Mouse (Mus musculus): ENCODE results near the gene Cblc. TPM values are rescaled to one million over a fixed set of nuclear protein-coding genes. Genes with fewer than 3 reads are reported as not detected.

Gene Cblc
- polyA plus RNA-seq, 1 experiment from 2014 or later: 0.57 TPM

DNA sequence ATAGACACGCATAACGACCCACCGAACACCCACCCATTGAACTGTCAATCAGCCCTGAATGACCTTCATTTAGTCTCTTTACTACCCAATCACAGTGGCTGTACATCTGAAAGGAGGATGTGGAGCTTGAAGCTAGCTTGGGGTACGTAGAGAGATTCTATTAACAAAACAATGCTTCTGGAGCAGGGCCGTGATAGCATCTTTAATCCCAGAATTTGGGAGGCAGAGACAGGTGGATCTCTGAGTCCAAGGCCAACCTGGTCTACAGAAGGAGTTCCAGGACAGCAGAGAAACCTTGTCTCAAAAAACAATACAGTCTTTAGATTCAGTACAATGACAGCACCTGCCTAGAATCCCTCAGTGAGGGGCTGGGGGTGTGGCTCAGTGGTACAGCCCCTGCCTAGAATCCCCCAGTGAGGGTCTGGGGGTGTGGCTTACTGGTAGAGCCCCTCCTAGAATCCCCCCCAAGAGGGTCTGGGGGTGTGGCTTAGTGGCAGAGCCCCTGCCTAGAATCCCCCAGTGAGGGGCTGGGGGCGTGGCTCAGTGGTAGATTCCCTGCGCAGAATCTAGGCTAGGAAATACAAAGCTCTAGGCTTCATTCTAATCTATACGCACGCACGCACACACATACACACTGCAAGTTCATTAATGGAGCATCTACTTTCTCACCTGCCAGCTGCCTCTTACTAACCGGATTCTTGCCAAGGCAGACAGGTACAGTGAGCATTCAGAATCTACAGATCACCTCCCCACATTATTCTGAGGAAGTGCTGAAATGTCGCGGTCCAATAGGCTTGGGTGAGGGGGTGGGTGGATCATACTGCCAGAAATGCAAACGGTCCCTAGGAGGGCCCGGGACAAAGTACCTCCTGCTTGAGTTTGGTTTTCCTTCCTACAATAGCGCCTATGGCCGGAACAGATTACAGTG, 19.0 kb upstream of the Cblc start:
- peak; percentile 55 for ATAC-seq (replicated peaks)
- Histone ChIP-seq H3K36me3 (replicated peaks) (no peaks in the 10 kb centered on the region), H3K4me1 (peaks cover 31% of the 10 kb centered on the region), H3K27ac (0 out of 2 replicates have a peak overlapping the region, but pooled peaks have one; percentile 40), H3K9ac (peak overlapping the region; percentile 42), H3K9me3 (no peaks in the 10 kb centered on the region), H3K4me2 (peak overlapping the region; percentile 76), H3K27me3 (replicated peaks) (peaks cover 28% of the 10 kb centered on the region), H3K4me3 (peak overlapping the region; percentile 43)
- WGBS: 23% methylated on average over 17 of the region's 17 CpGs

DNA sequence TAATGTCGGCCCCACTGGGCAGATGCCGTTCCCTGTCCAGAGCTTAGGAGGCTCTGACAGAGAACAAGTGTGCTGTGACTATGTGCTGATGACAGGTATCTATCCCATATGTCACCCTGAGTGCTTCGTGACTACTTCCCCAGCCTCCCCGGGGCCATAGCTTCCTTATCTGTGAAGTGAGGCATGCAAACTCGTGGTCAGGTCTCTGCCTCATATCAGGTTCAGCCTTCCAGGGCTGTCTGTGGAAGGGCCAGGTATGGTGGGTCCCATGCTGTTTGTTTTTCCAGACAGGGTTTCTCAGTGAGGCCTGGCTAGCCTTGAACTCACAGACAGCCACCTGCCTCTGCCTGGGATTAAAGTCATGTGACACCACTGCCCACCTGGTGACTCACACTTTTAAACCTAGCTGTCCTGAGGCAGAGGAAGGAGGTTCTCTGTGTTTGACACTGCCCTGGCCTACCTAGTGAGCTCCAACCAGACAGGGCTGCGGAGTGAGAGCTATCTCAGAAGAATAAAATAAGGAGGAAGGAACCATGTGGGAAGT, 17.0 kb upstream of the Cblc start:
- no peak overlapping the region for H3K9ac ChIP-seq
- no peak overlapping the region for H3K4me3 ChIP-seq
- H3K27me3 ChIP-seq (replicated peaks): peaks cover 45% of the 10 kb centered on the region
- H3K4me1 ChIP-seq: peaks cover 36% of the 10 kb centered on the region
- H3K9me3 ChIP-seq: no peaks in the 10 kb centered on the region
- WGBS: 81% methylated on average over 6 of the region's 6 CpGs
- ATAC-seq (replicated peaks): no peak
- H3K36me3 ChIP-seq (replicated peaks): no peaks in the 10 kb centered on the region
- H3K4me2 ChIP-seq: no peak overlapping the region
- H3K27ac ChIP-seq: no peak overlapping the region

DNA sequence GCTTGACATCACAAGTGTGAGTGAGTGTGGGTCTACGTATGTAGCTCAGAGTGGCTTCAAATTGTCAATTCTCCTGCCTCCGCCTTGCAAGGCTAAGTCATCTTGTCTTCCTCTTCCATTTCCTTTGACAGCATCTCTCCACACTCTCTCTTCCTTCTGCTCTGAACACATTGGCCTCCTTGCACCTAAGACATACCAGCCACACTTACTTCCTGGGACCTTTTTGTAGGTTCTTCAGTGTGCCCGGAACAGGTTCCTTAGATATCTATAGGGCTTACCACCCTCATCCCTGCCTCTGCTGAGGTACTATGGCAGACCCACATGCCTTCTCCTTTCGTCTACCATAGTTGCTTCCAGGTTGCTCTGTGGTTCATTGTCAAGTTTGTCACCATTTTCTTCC, 16.6 kb upstream of the Cblc start:
- Histone ChIP-seq H3K9me3 (no peaks in the 10 kb centered on the region), H3K4me2 (no peak overlapping the region), H3K4me1 (peaks cover 36% of the 10 kb centered on the region), H3K4me3 (no peak overlapping the region), H3K27me3 (replicated peaks) (peaks cover 50% of the 10 kb centered on the region), H3K9ac (no peak overlapping the region), H3K36me3 (replicated peaks) (no peaks in the 10 kb centered on the region), H3K27ac (no peak overlapping the region)
- ATAC-seq (replicated peaks): no peak
- 88% methylated on average over 4 of the region's 4 CpGs for WGBS

DNA sequence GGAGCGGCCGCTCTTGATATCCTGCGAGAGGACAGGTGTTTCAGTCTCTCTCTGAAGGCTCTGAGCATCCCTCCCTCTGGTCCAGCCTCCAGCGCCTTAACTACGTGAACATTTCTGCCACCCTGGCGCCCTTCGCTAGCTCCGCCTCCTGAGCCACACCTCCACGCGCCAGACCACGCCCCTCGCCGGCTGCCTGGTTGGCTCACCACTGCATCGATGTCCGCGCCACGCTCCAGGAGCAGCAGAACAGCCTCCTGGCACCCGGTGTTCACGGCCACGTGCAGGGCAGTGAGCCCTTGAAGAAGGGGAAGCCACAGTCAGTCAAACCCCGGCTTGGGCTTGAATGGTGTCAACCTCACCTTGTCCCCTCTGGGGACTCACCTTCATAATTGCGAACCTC, 14.5 kb upstream of the Cblc start:
- WGBS: 5% methylated on average over 22 of the region's 22 CpGs
- Histone ChIP-seq H3K4me2 (peak overlapping the region; percentile 53), H3K4me3 (peak overlapping the region; percentile 29), H3K27ac (no peak overlapping the region), H3K4me1 (peaks cover 20% of the 10 kb centered on the region), H3K9me3 (no peaks in the 10 kb centered on the region), H3K27me3 (replicated peaks) (peaks cover 48% of the 10 kb centered on the region), H3K9ac (peak overlapping the region; percentile 12; the same call in 1 of the 2 replicates), H3K36me3 (replicated peaks) (no peaks in the 10 kb centered on the region)
- ATAC-seq (replicated peaks): peak; percentile 27; the same call in 1 of the 2 replicates

DNA sequence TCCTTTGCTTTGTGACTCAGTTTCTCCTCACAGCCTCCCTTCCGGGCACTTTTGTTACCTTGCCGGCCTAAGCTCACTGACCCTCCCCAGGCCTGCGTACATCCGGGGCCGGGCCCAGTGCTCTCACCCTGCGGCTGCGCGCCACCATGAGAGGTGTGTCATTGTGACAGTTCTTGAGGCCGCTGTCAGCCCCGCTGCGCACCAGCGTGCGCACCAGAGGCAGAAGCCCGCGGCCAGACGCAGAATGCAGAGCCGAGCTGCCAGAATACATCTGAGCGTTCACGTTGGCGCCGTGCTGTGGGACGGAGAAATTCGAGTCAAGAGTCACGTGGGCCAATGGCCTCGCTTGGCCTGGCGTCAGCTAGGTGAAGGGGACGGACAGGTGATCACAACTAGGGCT, 12.8 kb upstream of the Cblc start:
- 5% methylated on average over 27 of the region's 27 CpGs for WGBS
- H3K4me3 ChIP-seq: peak overlapping the region; percentile 34
- H3K36me3 ChIP-seq (replicated peaks): no peaks in the 10 kb centered on the region
- peak overlapping the region; percentile 40; the same call in 1 of the 2 replicates for H3K9ac ChIP-seq
- H3K9me3 ChIP-seq: no peaks in the 10 kb centered on the region
- peak overlapping the region; percentile 58 for H3K4me2 ChIP-seq
- peaks cover 14% of the 10 kb centered on the region for H3K4me1 ChIP-seq
- ATAC-seq (replicated peaks): peak; percentile 81
- H3K27me3 ChIP-seq (replicated peaks): peaks cover 48% of the 10 kb centered on the region
- H3K27ac ChIP-seq: no peak overlapping the region

DNA sequence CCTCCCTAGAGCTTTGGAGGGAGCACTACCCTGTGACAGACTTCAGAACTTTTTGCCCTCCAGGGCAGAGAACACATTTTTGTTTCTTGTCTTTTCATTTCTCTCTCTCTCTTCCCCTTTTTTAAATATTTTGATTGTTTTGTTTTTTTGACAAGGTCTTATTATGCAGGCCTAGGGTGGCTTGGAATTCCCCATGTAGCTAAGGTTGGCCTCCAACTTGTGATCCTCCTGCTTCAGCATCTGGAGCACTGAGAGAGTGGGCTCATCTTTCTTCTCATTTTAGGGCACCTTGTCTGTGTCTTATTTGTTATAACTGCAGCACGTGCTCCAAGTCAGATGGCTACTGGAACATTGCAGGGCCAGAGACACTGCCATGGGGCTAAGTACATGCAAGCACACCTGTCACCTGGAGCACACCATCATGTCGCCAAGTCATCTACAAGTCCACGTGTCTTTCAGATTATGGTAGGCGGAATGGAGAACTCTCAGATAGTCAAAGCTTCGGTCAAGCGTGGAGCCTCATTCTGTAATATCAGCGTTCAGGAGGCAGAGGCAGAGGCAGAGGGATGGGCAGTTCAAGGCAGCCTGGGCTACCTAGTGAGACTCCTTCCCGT, 9.9 kb upstream of the Cblc start:
- H3K4me1 ChIP-seq: peaks cover 14% of the 10 kb centered on the region
- 85% methylated on average over 8 of the region's 8 CpGs for WGBS
- peaks cover 32% of the 10 kb centered on the region for H3K27me3 ChIP-seq (replicated peaks)
- no peaks in the 10 kb centered on the region for H3K9me3 ChIP-seq
- no peak overlapping the region for H3K4me3 ChIP-seq
- ATAC-seq (replicated peaks): no peak
- H3K4me2 ChIP-seq: no peak overlapping the region
- H3K36me3 ChIP-seq (replicated peaks): no peaks in the 10 kb centered on the region
- no peak overlapping the region for H3K9ac ChIP-seq
- H3K27ac ChIP-seq: no peak overlapping the region

DNA sequence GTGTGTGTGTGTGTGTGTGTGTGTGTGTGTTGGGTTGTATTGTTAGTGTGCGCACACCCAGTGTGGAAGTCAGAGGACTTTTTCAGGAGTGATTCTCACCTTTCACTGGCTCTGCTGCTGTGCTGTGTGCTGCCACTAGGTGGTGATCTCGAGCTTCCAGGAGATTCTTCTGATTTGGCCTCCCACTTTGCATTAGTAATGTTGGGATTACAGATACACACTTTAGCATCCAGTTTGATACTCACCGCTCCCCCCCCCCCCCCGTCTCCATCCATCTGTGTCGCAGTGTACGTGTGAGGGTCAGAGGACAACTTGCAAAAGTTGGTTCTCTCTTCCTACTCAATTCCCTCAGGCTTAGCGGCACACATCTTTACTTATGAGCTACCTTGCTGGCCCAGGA, 6.4 kb upstream of the Cblc start:
- Histone ChIP-seq H3K36me3 (replicated peaks) (no peaks in the 10 kb centered on the region), H3K9me3 (no peaks in the 10 kb centered on the region), H3K4me1 (no peaks in the 10 kb centered on the region), H3K27ac (no peak overlapping the region), H3K4me2 (no peak overlapping the region), H3K4me3 (no peak overlapping the region), H3K27me3 (replicated peaks) (no peaks in the 10 kb centered on the region), H3K9ac (no peak overlapping the region)
- ATAC-seq (replicated peaks): 0 out of 2 replicates have a peak, but pooled peaks have one; percentile 58
- WGBS: 20% methylated on average over 7 of the region's 7 CpGs

DNA sequence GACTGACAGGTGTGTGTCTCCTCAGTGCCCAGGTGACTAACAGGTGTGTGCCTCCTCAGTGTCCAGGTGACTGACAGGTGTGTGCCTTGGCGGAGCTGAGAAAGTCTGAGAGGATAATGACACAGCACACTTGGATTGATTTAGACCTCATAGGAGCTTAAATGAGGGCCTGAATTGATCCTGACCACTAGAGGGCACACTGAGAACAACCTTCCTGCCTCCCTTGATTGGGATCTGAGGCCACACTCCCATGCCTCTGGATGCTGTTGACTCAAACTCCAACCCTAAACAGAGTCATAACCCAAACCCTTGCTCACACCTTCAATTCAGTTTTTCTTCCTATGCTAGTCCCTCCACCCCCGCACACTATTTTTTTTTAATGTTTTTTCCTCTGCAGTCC, 4.2 kb upstream of the Cblc start:
- ATAC-seq (replicated peaks): no peak
- Histone ChIP-seq H3K4me1 (0 out of 2 replicates have a peak, but pooled peaks cover 2% of the 10 kb centered on the region), H3K27me3 (replicated peaks) (peaks cover 18% of the 10 kb centered on the region), H3K4me2 (no peak overlapping the region), H3K4me3 (no peak overlapping the region), H3K9me3 (no peaks in the 10 kb centered on the region), H3K36me3 (replicated peaks) (no peaks in the 10 kb centered on the region), H3K27ac (no peak overlapping the region), H3K9ac (no peak overlapping the region)
- WGBS: 26% methylated on average over 2 of the region's 2 CpGs

DNA sequence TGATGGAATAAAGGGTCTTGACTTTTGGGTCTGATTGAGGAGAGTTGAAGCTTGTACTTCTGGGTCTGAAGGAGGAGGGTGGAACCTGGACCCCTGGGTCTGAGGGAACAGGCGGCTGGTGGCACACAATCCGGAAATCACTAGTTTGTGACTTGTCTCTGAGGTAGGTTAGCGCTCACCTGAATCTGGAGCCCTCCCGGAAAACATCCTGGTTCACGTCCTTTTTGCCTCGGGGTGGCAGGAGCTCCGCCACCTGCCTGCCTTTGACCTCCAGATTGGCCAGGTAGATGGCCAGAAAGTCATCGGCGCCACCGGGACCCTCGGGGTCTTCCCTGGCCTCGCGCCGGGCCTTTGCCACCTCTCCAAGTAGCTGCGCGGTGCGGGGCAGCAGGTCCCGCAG, 355 bp downstream of the Cblc start:
- no peak overlapping the region for H3K9ac ChIP-seq
- H3K27ac ChIP-seq: no peak overlapping the region
- 11% methylated on average over 18 of the region's 18 CpGs for WGBS
- no peaks in the 10 kb centered on the region for H3K9me3 ChIP-seq
- H3K4me3 ChIP-seq: no peak overlapping the region
- H3K4me1 ChIP-seq: 0 out of 2 replicates have a peak, but pooled peaks cover 2% of the 10 kb centered on the region
- no peak overlapping the region for H3K4me2 ChIP-seq
- no peak for ATAC-seq (replicated peaks)
- peaks cover 25% of the 10 kb centered on the region for H3K27me3 ChIP-seq (replicated peaks)
- no peaks in the 10 kb centered on the region for H3K36me3 ChIP-seq (replicated peaks)

DNA sequence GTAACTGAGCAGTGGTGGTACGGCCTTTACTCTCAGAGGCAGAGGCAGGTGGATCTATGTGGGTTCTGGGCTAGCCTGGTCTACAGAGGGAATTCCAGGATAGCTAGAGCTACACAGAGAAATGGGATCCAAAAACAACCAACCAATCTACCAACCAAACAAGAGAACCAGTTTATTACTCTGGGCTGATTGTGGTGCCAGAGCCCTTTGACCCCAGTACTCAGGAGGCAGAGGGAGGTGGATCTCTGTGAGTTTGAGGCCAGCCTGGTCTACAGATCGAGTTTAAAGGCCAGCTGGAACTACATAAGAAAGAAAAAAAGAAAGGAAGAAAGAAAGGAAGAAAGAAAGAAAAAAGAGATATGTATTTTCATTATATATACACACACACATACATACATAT, 1.4 kb downstream of the Cblc start:
- 62% methylated on average over 2 of the region's 2 CpGs for WGBS
- H3K4me3 ChIP-seq: no peak overlapping the region

DNA sequence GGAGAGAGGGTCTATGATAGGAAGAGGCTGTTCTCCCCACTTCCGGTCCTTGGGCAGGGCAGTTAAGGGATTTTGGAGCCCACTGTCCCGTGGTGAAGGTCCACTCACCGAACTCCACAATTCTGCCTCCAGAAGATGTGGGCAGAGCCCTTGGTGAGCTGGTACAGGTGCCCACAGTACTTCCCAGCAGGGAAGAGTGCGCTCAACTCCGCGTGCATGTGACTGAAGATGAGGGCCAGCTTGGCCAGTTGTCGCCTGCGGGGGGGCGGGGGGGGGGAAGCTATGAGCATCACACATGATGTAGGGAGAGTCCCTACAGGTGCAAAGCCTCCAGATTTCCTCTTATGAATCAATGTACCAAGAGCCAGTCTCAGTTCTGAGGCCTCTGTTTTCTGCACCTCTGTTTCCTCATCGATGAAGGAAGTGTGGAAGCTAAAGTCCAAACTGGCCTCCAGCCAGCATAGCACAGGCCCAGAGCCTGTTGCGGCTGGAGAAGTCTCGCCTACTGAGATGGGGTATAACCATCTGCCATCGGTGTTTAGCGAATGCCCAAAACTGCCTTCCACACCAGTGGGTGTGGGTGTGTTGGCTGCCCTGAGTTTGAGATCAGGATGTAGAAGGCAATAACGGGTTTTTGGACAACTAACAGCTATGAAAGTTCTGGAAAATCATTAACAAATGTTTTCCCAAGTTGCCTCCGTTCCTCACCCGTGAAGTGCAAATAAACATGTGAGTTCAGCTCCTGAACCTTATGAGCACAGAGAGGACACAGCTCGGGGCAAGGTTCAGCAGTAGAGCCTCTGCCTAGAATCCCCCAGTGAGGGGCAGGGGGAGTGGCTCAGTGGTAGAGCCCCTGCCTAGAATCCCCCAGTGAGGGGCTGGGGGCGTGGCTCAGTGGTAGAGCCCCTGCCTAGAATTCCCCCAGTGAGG, 3.6 kb downstream of the Cblc start:
- no peak overlapping the region for H3K9ac ChIP-seq
- H3K27ac ChIP-seq: no peak overlapping the region
- no peak overlapping the region for H3K4me3 ChIP-seq
- H3K4me2 ChIP-seq: no peak overlapping the region
- no peaks in the 10 kb centered on the region for H3K36me3 ChIP-seq (replicated peaks)
- H3K9me3 ChIP-seq: no peaks in the 10 kb centered on the region
- H3K4me1 ChIP-seq: peaks cover 7% of the 10 kb centered on the region; the same call in 1 of the 2 replicates
- 90% methylated on average over 19 of the region's 19 CpGs for WGBS
- peaks cover 25% of the 10 kb centered on the region for H3K27me3 ChIP-seq (replicated peaks)
- ATAC-seq (replicated peaks): no peak

More for the DNA sequence above, 1.4 kb downstream of the Cblc start:
- Histone ChIP-seq H3K4me1 (0 out of 2 replicates have a peak, but pooled peaks cover 2% of the 10 kb centered on the region), H3K9ac (no peak overlapping the region), H3K4me2 (no peak overlapping the region), H3K36me3 (replicated peaks) (no peaks in the 10 kb centered on the region), H3K27ac (no peak overlapping the region), H3K27me3 (replicated peaks) (peaks cover 25% of the 10 kb centered on the region), H3K9me3 (no peaks in the 10 kb centered on the region)
- no peak for ATAC-seq (replicated peaks)

All from midbrain, embryonic 15.5 days (tissue).